Mouse (Mus musculus): ENCODE data around the gene Creb5. TPM values are rescaled to one million over a fixed set of nuclear protein-coding genes. Genes with fewer than 3 reads are reported as not detected.
A peak's percentile ranks its signal among the peaks of the same experiment; 100 is the strongest.

Creb5 gene
- polyA plus RNA-seq, 1 experiment from 2014 or later = 4.2 TPM

DNA sequence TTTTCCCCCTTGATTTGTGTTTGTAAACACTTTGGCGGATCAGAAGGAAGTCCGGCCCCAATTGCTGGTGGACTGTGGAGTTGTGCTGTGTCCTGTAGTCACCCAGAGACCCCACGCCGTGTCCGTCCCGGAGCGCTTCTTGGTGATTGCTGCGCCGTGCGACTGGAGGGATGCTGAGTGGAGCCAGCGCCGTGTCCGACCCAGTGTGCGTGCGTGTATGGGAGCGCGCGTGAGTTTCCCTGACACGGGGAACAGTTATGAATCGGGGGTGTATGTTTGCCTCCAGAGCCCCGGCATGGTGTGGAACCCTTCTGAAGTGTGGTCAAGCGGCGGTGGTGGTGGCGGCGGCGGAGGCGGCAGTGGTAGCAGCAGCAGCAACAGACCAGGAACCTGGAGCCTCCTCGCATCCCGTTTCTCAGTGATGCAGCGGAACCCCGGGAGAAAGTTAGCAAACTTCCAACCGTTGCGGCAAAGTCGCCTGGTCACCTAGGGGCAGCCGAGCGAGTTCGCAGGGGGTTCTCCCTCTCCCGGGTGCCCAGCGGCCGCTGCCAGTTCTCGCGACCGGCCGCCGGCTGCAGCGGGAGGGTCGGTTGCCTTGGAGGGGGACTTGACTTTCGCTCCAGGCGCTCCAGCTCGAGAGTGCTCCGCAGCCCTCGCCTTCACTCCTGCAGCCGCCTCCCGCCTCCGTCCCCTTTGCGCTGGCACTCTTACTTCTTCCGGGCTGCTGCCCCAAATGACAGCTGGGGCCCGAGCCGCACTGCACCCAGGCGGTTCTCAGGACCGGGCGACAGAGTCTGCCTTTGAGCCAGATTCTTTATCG is 702 bp downstream of the Creb5 start:
- H3K27ac ChIP-seq (ENCODE audit: low read depth, low read length) = no peak overlapping the region
- no peaks in the 10 kb centered on the region for H3K9me3 ChIP-seq (ENCODE audit: control insufficient read depth, low read length)
- under 1% methylated on average over 56 of the region's 63 CpGs for WGBS
- H3K4me1 ChIP-seq (ENCODE audit: control insufficient read depth, insufficient read depth, low read length) = 0 out of 2 replicates have a peak, but pooled peaks cover 15% of the 10 kb centered on the region
- peak overlapping the region; percentile 89 for H3K4me2 ChIP-seq (replicated peaks; ENCODE audit: low read depth, low read length)
- H3K9ac ChIP-seq (ENCODE audit: low read depth, low read length) = peak overlapping the region; percentile 49
- ATAC-seq (ENCODE audit: low FRiP score, low TSS enrichment) = peak; percentile 30
- H3K27me3 ChIP-seq (ENCODE audit: control insufficient read depth, insufficient read depth, low read length) = peaks cover 48% of the 10 kb centered on the region
- no peaks in the 10 kb centered on the region for H3K36me3 ChIP-seq (ENCODE audit: control insufficient read depth, insufficient read depth, low read length)
- peak overlapping the region; percentile 54 for H3K4me3 ChIP-seq (ENCODE audit: low read length)

DNA sequence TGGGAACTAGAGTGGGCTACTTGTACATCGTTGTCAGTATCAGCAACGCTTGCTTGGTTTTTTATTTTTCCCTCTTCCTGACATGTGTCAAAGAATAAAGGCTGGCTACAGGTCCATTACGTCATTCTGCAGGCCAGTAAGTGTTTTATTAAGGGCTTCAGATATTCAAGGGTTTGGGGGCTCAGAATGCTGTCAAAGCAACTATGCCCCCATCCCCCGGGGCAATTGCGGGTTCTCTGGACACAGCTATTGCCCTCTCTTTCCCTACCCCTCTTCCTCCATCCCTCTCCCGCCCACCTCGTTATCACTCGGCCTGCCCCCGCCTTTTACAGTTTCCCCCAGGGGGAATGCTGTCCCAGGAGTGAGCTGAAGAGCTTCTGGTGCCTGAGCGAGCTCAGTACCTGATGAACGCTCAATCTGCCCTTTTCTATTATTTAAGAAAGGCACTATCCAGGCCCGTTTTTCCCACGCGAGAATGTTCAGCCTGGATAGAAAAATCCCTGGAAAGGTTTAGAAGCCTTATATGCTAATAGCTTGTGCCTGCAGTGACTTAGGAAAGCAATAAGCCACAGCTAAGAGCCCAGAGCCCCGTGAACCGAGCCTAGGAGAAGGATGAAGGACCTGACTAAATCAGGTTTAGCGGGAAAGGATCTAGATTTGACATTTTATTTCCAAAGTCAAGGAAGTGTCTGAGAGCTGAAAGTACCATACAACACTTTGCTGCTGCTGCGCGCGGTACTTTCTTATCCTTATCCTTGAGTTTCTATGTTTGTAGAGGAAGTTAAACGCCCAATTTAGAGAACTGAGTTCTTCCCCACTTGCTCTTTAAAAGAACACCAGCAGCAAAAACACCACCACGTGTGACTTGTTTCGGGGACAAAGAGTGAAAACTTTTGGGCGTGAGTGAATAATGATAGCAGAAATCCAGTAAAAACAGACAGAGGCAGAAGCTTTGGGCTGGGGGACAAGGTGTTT is 1.8 kb downstream of the Creb5 start:
- no peak overlapping the region for H3K9ac ChIP-seq (ENCODE audit: low read depth, low read length)
- peak overlapping the region; percentile 89 for H3K4me2 ChIP-seq (replicated peaks; ENCODE audit: low read depth, low read length)
- H3K27ac ChIP-seq (ENCODE audit: low read depth, low read length) = no peak overlapping the region
- peaks cover 45% of the 10 kb centered on the region for H3K27me3 ChIP-seq (ENCODE audit: control insufficient read depth, insufficient read depth, low read length)
- H3K4me1 ChIP-seq (ENCODE audit: control insufficient read depth, insufficient read depth, low read length) = 0 out of 2 replicates have a peak, but pooled peaks cover 15% of the 10 kb centered on the region
- no peak for ATAC-seq (ENCODE audit: low FRiP score, low TSS enrichment)
- H3K4me3 ChIP-seq (ENCODE audit: low read length) = peak overlapping the region; percentile 54
- no peaks in the 10 kb centered on the region for H3K9me3 ChIP-seq (ENCODE audit: control insufficient read depth, low read length)
- H3K36me3 ChIP-seq (ENCODE audit: control insufficient read depth, insufficient read depth, low read length) = no peaks in the 10 kb centered on the region
- WGBS = 2% methylated on average over 24 of the region's 24 CpGs

DNA sequence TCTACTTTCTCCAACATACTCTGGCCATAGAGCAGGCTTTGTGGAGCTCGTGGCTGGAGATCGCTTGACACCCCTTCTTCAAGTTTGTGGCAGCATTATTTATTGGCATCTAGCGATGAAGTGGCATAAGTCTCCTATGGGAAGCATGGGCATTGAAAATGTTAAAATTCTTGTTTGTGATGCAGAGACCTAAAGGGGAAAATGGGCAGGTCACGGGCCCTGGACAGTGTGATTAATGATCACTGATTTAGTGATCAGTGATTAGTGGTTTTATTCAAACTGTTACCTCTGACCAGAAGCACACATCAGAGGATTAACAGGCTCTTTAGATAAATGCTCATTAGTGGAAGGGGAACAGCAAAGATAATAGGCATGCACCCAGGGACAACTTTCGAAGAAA is 2.6 kb downstream of the Creb5 start:
- peaks cover 40% of the 10 kb centered on the region for H3K27me3 ChIP-seq (ENCODE audit: control insufficient read depth, insufficient read depth, low read length)
- no peaks in the 10 kb centered on the region for H3K36me3 ChIP-seq (ENCODE audit: control insufficient read depth, insufficient read depth, low read length)
- no peak overlapping the region for H3K4me2 ChIP-seq (replicated peaks; ENCODE audit: low read depth, low read length)
- no peak for ATAC-seq (ENCODE audit: low FRiP score, low TSS enrichment)
- H3K4me1 ChIP-seq (ENCODE audit: control insufficient read depth, insufficient read depth, low read length) = 0 out of 2 replicates have a peak, but pooled peaks cover 15% of the 10 kb centered on the region
- H3K4me3 ChIP-seq (ENCODE audit: low read length) = no peak overlapping the region
- no peaks in the 10 kb centered on the region for H3K9me3 ChIP-seq (ENCODE audit: control insufficient read depth, low read length)
- H3K9ac ChIP-seq (ENCODE audit: low read depth, low read length) = no peak overlapping the region
- WGBS = 15% methylated on average over 5 of the region's 5 CpGs
- H3K27ac ChIP-seq (ENCODE audit: low read depth, low read length) = no peak overlapping the region

DNA sequence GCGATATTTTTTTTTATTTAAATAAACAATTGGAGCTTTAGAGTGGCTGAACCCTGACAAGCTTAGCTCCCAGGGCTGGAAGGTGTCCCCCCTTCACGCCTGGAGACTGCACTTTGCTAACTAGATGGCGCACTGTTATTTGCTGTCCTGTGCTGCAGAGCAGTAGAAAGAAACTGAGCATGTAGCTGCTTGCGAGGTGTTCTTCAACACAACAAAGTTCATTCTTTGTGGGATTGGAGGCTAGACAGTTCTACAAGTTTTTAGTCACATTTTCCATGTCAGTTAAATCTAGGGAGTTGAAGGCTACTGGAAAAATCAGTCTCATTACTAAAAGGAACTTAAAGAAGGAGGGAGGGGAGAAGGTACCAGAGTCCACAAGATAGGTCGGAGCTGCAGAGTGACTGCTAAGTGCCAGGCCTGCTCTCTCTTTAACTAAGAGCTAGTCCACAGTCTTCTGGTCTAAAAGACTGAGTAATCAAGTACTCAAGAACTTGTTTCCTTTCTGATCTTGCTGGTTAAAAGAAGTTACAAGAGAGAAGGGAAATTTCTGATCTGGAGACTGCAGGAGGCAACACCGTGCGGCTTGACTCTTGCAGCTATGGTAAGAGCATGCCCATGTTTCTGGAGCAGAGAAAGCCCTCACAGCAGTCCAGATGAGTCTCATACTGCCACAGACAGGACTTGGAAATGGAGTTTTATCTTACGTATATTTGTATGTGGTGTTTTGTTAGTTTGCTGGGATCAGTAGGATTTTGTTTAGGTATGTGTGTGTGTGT is 3.3 kb downstream of the Creb5 start:
- Histone ChIP-seq H3K4me2 (replicated peaks; ENCODE audit: low read depth, low read length) (no peak overlapping the region), H3K27me3 (ENCODE audit: control insufficient read depth, insufficient read depth, low read length) (peaks cover 37% of the 10 kb centered on the region), H3K27ac (ENCODE audit: low read depth, low read length) (no peak overlapping the region), H3K4me1 (ENCODE audit: control insufficient read depth, insufficient read depth, low read length) (0 out of 2 replicates have a peak, but pooled peaks cover 15% of the 10 kb centered on the region), H3K9me3 (ENCODE audit: control insufficient read depth, low read length) (no peaks in the 10 kb centered on the region), H3K4me3 (ENCODE audit: low read length) (no peak overlapping the region), H3K36me3 (ENCODE audit: control insufficient read depth, insufficient read depth, low read length) (no peaks in the 10 kb centered on the region), H3K9ac (ENCODE audit: low read depth, low read length) (no peak overlapping the region)
- WGBS = 45% methylated on average over 8 of the region's 8 CpGs
- no peak for ATAC-seq (ENCODE audit: low FRiP score, low TSS enrichment)

DNA sequence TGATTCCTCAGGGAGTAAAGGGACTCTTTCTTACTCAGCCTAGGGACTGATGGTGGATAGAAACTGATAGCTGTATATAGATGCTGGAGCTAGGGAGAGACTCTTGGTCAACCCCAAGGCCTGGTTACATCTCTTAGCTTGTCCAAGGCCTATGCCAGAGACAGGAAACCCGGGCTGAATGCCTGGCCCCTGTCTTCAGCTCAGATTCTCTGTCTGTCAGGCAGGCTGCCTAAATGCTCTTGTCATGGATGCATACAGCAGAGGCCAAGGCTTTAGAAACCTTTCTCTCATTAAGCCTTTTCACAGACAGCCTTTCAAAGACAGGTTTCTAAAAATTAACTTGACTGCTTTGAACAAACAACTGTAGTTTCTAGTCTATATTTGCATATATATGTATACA is 5.9 kb downstream of the Creb5 start:
- WGBS = 59% methylated on average over 1 of the region's 1 CpGs
- Histone ChIP-seq H3K4me3 (ENCODE audit: low read length) (no peak overlapping the region), H3K4me2 (replicated peaks; ENCODE audit: low read depth, low read length) (no peak overlapping the region)

DNA sequence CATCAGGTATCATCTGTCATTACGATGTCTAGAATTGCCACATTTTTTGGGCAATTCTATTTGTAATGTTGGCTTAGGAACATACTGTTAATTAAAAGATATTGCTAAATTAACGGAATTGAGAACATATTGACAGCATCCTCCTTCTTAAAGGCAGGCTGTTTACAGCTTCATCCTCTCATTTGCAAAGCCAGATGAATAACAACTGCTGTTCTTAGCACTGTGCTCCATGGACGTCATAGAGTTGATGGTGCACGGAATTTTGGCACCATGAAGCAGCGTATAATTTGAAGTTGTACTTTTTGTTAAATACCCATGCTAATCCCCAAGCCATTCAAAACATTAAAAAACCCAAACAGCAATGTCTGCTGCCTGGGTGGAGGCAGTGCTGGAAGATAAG is 10.8 kb downstream of the Creb5 start:
- WGBS = 82% methylated on average over 5 of the region's 5 CpGs
- Histone ChIP-seq H3K4me1 (ENCODE audit: control insufficient read depth, insufficient read depth, low read length) (no peaks in the 10 kb centered on the region), H3K36me3 (ENCODE audit: control insufficient read depth, insufficient read depth, low read length) (no peaks in the 10 kb centered on the region), H3K27me3 (ENCODE audit: control insufficient read depth, insufficient read depth, low read length) (no peaks in the 10 kb centered on the region), H3K9ac (ENCODE audit: low read depth, low read length) (no peak overlapping the region), H3K4me3 (ENCODE audit: low read length) (no peak overlapping the region), H3K9me3 (ENCODE audit: control insufficient read depth, low read length) (no peaks in the 10 kb centered on the region), H3K27ac (ENCODE audit: low read depth, low read length) (no peak overlapping the region), H3K4me2 (replicated peaks; ENCODE audit: low read depth, low read length) (no peak overlapping the region)
- ATAC-seq (ENCODE audit: low FRiP score, low TSS enrichment) = no peak

More for the DNA sequence above, 5.9 kb downstream of the Creb5 start:
- H3K9ac ChIP-seq (ENCODE audit: low read depth, low read length) = no peak overlapping the region
- no peaks in the 10 kb centered on the region for H3K9me3 ChIP-seq (ENCODE audit: control insufficient read depth, low read length)
- H3K4me1 ChIP-seq (ENCODE audit: control insufficient read depth, insufficient read depth, low read length) = 0 out of 2 replicates have a peak, but pooled peaks cover 10% of the 10 kb centered on the region
- ATAC-seq (ENCODE audit: low FRiP score, low TSS enrichment) = no peak
- H3K36me3 ChIP-seq (ENCODE audit: control insufficient read depth, insufficient read depth, low read length) = no peaks in the 10 kb centered on the region
- no peak overlapping the region for H3K27ac ChIP-seq (ENCODE audit: low read depth, low read length)
- peaks cover 27% of the 10 kb centered on the region for H3K27me3 ChIP-seq (ENCODE audit: control insufficient read depth, insufficient read depth, low read length)

DNA sequence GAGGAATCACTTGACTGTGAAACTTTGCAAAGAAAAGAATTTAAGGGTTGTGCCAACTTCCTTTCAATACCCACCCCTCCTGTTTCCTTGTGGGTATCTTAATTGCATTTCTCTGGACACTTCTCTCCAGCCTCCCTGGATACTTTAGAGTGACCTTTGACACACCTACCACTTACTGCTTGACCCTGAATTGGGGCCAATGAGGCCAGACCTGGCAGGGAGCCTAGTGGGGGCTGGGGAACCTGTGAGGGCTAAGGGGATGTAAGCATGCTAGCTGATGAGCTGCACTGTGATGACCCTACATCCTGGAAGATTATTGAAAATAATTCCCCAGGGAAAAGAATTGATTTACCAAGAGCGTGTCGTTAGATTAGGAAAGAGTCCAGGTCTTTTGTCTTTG is 17.1 kb downstream of the Creb5 start:
- H3K36me3 ChIP-seq (ENCODE audit: control insufficient read depth, insufficient read depth, low read length) = no peaks in the 10 kb centered on the region
- H3K9me3 ChIP-seq (ENCODE audit: control insufficient read depth, low read length) = no peaks in the 10 kb centered on the region
- ATAC-seq (ENCODE audit: low FRiP score, low TSS enrichment) = no peak
- H3K9ac ChIP-seq (ENCODE audit: low read depth, low read length) = no peak overlapping the region
- no peaks in the 10 kb centered on the region for H3K27me3 ChIP-seq (ENCODE audit: control insufficient read depth, insufficient read depth, low read length)
- no peak overlapping the region for H3K27ac ChIP-seq (ENCODE audit: low read depth, low read length)
- WGBS = 63% methylated on average over 2 of the region's 2 CpGs
- no peak overlapping the region for H3K4me3 ChIP-seq (ENCODE audit: low read length)
- no peak overlapping the region for H3K4me2 ChIP-seq (replicated peaks; ENCODE audit: low read depth, low read length)
- H3K4me1 ChIP-seq (ENCODE audit: control insufficient read depth, insufficient read depth, low read length) = peaks cover 9% of the 10 kb centered on the region; the same call in 1 of the 2 replicates

DNA sequence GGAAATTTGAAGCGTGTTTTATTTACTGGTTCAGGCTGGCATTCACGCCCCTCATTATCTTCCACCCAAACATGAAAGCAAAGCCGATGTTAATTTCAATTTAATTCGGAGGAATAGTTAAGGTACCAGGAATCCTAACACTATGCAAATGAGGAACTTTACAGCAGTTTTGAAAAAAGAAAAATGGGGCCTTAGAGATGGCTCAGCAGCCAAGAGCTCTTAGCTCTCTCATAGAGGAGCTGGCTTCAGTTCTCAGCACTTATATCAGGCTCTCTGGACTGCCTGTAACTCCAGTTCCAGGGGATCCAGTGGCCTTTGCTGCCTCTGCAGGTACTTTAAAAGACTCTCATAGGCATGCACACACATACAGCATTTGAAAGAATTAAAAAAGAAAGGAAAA is 19.1 kb downstream of the Creb5 start:
- Histone ChIP-seq H3K27ac (ENCODE audit: low read depth, low read length) (no peak overlapping the region), H3K36me3 (ENCODE audit: control insufficient read depth, insufficient read depth, low read length) (no peaks in the 10 kb centered on the region), H3K4me1 (ENCODE audit: control insufficient read depth, insufficient read depth, low read length) (peaks cover 15% of the 10 kb centered on the region; the same call in 1 of the 2 replicates), H3K27me3 (ENCODE audit: control insufficient read depth, insufficient read depth, low read length) (no peaks in the 10 kb centered on the region), H3K4me3 (ENCODE audit: low read length) (no peak overlapping the region), H3K4me2 (replicated peaks; ENCODE audit: low read depth, low read length) (no peak overlapping the region), H3K9me3 (ENCODE audit: control insufficient read depth, low read length) (no peaks in the 10 kb centered on the region), H3K9ac (ENCODE audit: low read depth, low read length) (no peak overlapping the region)
- no peak for ATAC-seq (ENCODE audit: low FRiP score, low TSS enrichment)
- 92% methylated on average over 4 of the region's 4 CpGs for WGBS

Measured in kidney, embryonic 14.5 days (tissue).